Mouse (Mus musculus): ENCODE measurements around the gene Jup.

GRCm38 (mm10) chr11:100397600-100398389, at the start of gene Jup:
- no peak for TF ChIP-seq CTCF (IDR thresholded peaks at IDR 0.05; ENCODE audit: low read depth, low read length)
- no peak for TF ChIP-seq GATA1 (IDR thresholded peaks at IDR 0.05; ENCODE audit: borderline replicate concordance, low read length)

Data from G1E (cell line).